Mouse (Mus musculus): ENCODE measurements at regions not wholly inside any gene's neighbourhood (a gene's known extent, or its start where the extent isn't known, plus 50 kb on each side); places are given as distances from the start of the nearest gene placed in this dataset.

DNA sequence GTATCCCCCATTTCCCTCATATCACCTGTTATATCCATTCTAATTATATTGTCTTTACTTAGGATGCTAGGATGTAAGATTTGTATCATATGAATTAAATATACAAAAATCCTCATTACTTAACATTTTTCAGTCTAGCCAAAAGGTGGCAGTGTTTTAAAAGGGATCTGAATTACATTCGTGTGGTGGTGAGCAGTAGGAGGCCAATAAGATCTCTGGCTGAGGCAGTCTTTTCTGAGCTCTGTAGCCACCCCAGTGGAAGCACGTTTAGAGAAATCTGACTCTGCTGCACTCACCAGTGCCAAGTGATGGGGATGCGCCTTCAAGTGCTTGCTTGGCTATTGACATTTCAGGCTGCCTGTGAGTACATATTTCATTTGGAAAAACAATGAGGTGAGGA is 372.6 kb downstream of the Dad1 start:
- TF ChIP-seq CTCF (IDR thresholded peaks at IDR 0.05; ENCODE audit: low read depth, low read length) (no peak), EP300 (IDR thresholded peaks at IDR 0.05; ENCODE audit: insufficient read depth, low read depth, low read length) (no peak)
